Comparison of ENCODE assay signal across 16 mouse cellular contexts in genomic region chr3:100436756-100437155, GRCm38 (mm10). TPM values are rescaled to one million over a fixed set of nuclear protein-coding genes. Genes with fewer than 3 reads are reported as not detected.
A peak's percentile ranks its signal among the peaks of the same experiment; 100 is the strongest.
DNase-seq lines count a peak whose midpoint lies in the region; ATAC-seq and TF ChIP-seq lines count a peak whose summit lies in the region.
"Had no signal": no experiment of that assay in that cellular context is flagged by ENCODE, and none has a peak within 500 bp of the region (broad histone marks: within the 10 kb centered on the region; RNA-seq: fewer than 3 reads in every experiment).

No protein-coding gene starts in this region.

- no peaks in the 10 kb centered on the region for H3K27me3 ChIP-seq in CH12.LX (replicated peaks)
- H3K27me3 ChIP-seq in liver, embryonic 15.5 days: 0 out of 2 replicates have a peak, but pooled peaks cover 5% of the 10 kb centered on the region
- H3K27me3 ChIP-seq: intestine, embryonic 15.5 days; stomach, embryonic 15.5 days had no signal

- peak; percentile 51 for ATAC-seq in common myeloid progenitor, adult 5-6 weeks (replicated peaks; ENCODE audit: low read depth, poor library complexity, severe bottlenecking)
- ATAC-seq in liver, embryonic 15.5 days (ENCODE audit: insufficient read depth): no peak
- peak; percentile 55 for ATAC-seq in neutrophil, adult 5-6 weeks (ENCODE audit: extremely low read depth, insufficient number of reproducible peaks, low FRiP score, poor library complexity, severe bottlenecking)
- ATAC-seq: intestine, embryonic 15.5 days had no signal

- no peaks in the 10 kb centered on the region for H3K36me3 ChIP-seq in CH12.LX (replicated peaks in 1 of 2; ENCODE audit: control insufficient read depth in 1 of 2, insufficient read depth in 1 of 2, low read length in 1 of 2)
- H3K36me3 ChIP-seq in liver, embryonic 15.5 days (replicated peaks): no peaks in the 10 kb centered on the region
- H3K36me3 ChIP-seq: heart, embryonic 10.5 days; intestine, embryonic 15.5 days; stomach, embryonic 15.5 days had no signal

- no peak for TF ChIP-seq CTCF in CH12.LX (conservative IDR thresholded peaks at IDR 0.05 in 1 of 2, IDR thresholded peaks at IDR 0.05 in 1 of 2; ENCODE audit: low read depth in 2 of 2, low read length in 2 of 2)

- peaks cover 43 to 77% of the 10 kb centered on the region in 2 experiments for H3K4me1 ChIP-seq in CH12.LX (ENCODE audit: control insufficient read depth in 1 of 2, insufficient read depth in 2 of 2)
- peaks cover 56% of the 10 kb centered on the region for H3K4me1 ChIP-seq in liver, embryonic 15.5 days (replicated peaks)

- in situ Hi-C loops in CH12.LX (cut with MboI; ENCODE audit: low pct_ligation_motif_present, low pct_unique_long_range_greater_than_20kb, low sequenced_read_pairs): no loop called here

- no peak; the same call in none of the 2 replicates for TF ChIP-seq RAD21 in CH12.LX (IDR thresholded peaks at IDR 0.05; ENCODE audit: low read depth, low read length)

- peaks cover 2% of the 10 kb centered on the region for H3K9me3 ChIP-seq in CH12.LX (replicated peaks; ENCODE audit: low read length)
- H3K9me3 ChIP-seq in liver, embryonic 15.5 days (replicated peaks): no peaks in the 10 kb centered on the region
- H3K9me3 ChIP-seq: heart, embryonic 10.5 days; intestine, embryonic 15.5 days; stomach, embryonic 15.5 days had no signal

- dilution Hi-C loops in CH12.LX (cut with MboI; ENCODE audit: extremely low pct_ligation_motif_present, extremely low pct_unique_long_range_greater_than_20kb, low sequenced_read_pairs): no loop called here

- H3K79me2 ChIP-seq in CH12.LX (replicated peaks; ENCODE audit: control insufficient read depth, extremely low read depth, insufficient read depth, poor library complexity, severe bottlenecking): no peaks in the 10 kb centered on the region

- H3K9ac ChIP-seq in CH12.LX (ENCODE audit: insufficient read depth, low read depth): peak overlapping the region; percentile 44; the same call in 1 of the 2 replicates
- H3K9ac ChIP-seq in liver, embryonic 15.5 days: peak overlapping the region; percentile 33; the same call in 1 of the 2 replicates
- H3K9ac ChIP-seq: intestine, embryonic 15.5 days; stomach, embryonic 15.5 days had no signal

- H3K4me3 ChIP-seq in CH12.LX (replicated peaks in 1 of 3; ENCODE audit: low read depth in 2 of 3, low read length in 2 of 3, poor library complexity in 1 of 3): no peak overlapping the region
- no peak overlapping the region for H3K4me3 ChIP-seq in liver, embryonic 15.5 days (replicated peaks)
- H3K4me3 ChIP-seq: heart, embryonic 10.5 days; intestine, embryonic 15.5 days; stomach, embryonic 15.5 days had no signal

- TF ChIP-seq EP300 in CH12.LX (IDR thresholded peaks at IDR 0.05; ENCODE audit: low read length): peak; percentile 99

- peak overlapping the region; percentile 91 for H3K4me2 ChIP-seq in CH12.LX (ENCODE audit: insufficient read depth, low read depth, poor library complexity, severe bottlenecking)
- H3K4me2 ChIP-seq in liver, embryonic 15.5 days: no peak overlapping the region
- H3K4me2 ChIP-seq: intestine, embryonic 15.5 days; stomach, embryonic 15.5 days had no signal

- TF ChIP-seq POLR2A in CH12.LX (IDR thresholded peaks at IDR 0.05; ENCODE audit: low read depth, low read length): no peak

- 18% methylated on average over 7 of the region's 7 CpGs for WGBS in liver, embryonic 15.5 days (ENCODE audit: insufficient replicate concordance)

- peak overlapping the region; percentile 90 for H3K27ac ChIP-seq in CH12.LX (ENCODE audit: insufficient read depth, low read depth)
- peak overlapping the region; percentile 99 for H3K27ac ChIP-seq in liver, embryonic 15.5 days (replicated peaks)
- H3K27ac ChIP-seq: heart, embryonic 10.5 days; intestine, embryonic 15.5 days; macrophage; stomach, embryonic 15.5 days had no signal

- peak; percentile 98 for DNase-seq in CH12.LX (ENCODE audit: extremely low read depth)
- DNase-seq in right cerebral cortex, postnatal 36 days (ENCODE audit: low spot score in 2 of 2): no peak
- DNase-seq in lung, adult 18-20 months: no peak
- DNase-seq in kidney, postnatal 10 days: no peak
- DNase-seq in kidney, adult 9 months: no peak
- DNase-seq: cerebellum, adult 9-11 months; gastrocnemius, postnatal 14 days; kidney, postnatal 4 days; thymus, postnatal 25 days had no signal

TF ChIP-seq in CH12.LX, 34 proteins besides CTCF, POLR2A, EP300 and RAD21:
- TF ChIP-seq RCOR1 (conservative IDR thresholded peaks at IDR 0.05; ENCODE audit: low read depth, low read length) (peak; percentile 90; the same call in 1 of the 2 replicates), ZMIZ1 (IDR thresholded peaks at IDR 0.05; ENCODE audit: low read depth, low read length) (no peak), JUND (conservative IDR thresholded peaks at IDR 0.05; ENCODE audit: low read depth, low read length) (peak; percentile 85), CHD2 (IDR thresholded peaks at IDR 0.05; ENCODE audit: low read length) (peak; percentile 91), ZC3H11A (IDR thresholded peaks at IDR 0.05; ENCODE audit: low read depth, low read length) (no peak), GABPA (IDR thresholded peaks at IDR 0.05; ENCODE audit: insufficient replicate concordance, low read depth, low read length) (no peak), NRF1 (IDR thresholded peaks at IDR 0.05; ENCODE audit: low read depth, low read length) (no peak), NELFE (IDR thresholded peaks at IDR 0.05; ENCODE audit: low read depth, low read length) (no peak), ZKSCAN1 (IDR thresholded peaks at IDR 0.05; ENCODE audit: borderline replicate concordance, low read depth, low read length) (no peak), BHLHE40 (IDR thresholded peaks at IDR 0.05; ENCODE audit: low read depth, low read length) (peak; percentile 100), USF1 (IDR thresholded peaks at IDR 0.05; ENCODE audit: low read depth, low read length) (no peak), USF2 (conservative IDR thresholded peaks at IDR 0.05; ENCODE audit: low read depth, low read length) (no peak), E2F4 (IDR thresholded peaks at IDR 0.05; ENCODE audit: insufficient replicate concordance, low read depth, low read length) (no peak), MXI1 (IDR thresholded peaks at IDR 0.05; ENCODE audit: low read depth, low read length) (peak; percentile 54; the same call in 1 of the 2 replicates), MYC (IDR thresholded peaks at IDR 0.05; ENCODE audit: low read depth, low read length) (peak; percentile 79; the same call in 1 of the 2 replicates), MAZ (IDR thresholded peaks at IDR 0.05; ENCODE audit: low read depth, low read length) (peak; percentile 89), PAX5 (IDR thresholded peaks at IDR 0.05; ENCODE audit: low read length) (no peak), MEF2A (IDR thresholded peaks at IDR 0.05; ENCODE audit: borderline replicate concordance, low read depth, low read length) (peak; percentile 97), KAT2A (IDR thresholded peaks at IDR 0.05; ENCODE audit: insufficient replicate concordance, low read length) (0 out of 2 replicates have a peak, but pooled peaks have one; percentile 77), SIN3A (IDR thresholded peaks at IDR 0.05; ENCODE audit: low read length) (peak; percentile 92), ETS1 (conservative IDR thresholded peaks at IDR 0.05; ENCODE audit: low read depth, low read length) (peak; percentile 100), POLR2AphosphoS2 (IDR thresholded peaks at IDR 0.05; ENCODE audit: low read depth, low read length) (no peak), SMC3 (IDR thresholded peaks at IDR 0.05; ENCODE audit: low read depth, low read length) (peak; percentile 18), CHD1 (IDR thresholded peaks at IDR 0.05; ENCODE audit: low read depth, low read length) (no peak), IRF4 (IDR thresholded peaks at IDR 0.05; ENCODE audit: low read depth, low read length) (peak; percentile 99), ZNF384 (IDR thresholded peaks at IDR 0.05; ENCODE audit: low read depth, low read length) (no peak), HCFC1 (IDR thresholded peaks at IDR 0.05; ENCODE audit: low read depth, low read length) (no peak), ELF1 (IDR thresholded peaks at IDR 0.05; ENCODE audit: low read depth, low read length) (peak; percentile 51; the same call in 1 of the 2 replicates), TCF12 (IDR thresholded peaks at IDR 0.05; ENCODE audit: low read depth, low read length) (peak; percentile 96), TBP (conservative IDR thresholded peaks at IDR 0.05; ENCODE audit: low read depth, low read length) (0 out of 2 replicates have a peak, but pooled peaks have one; percentile 12), MAX (IDR thresholded peaks at IDR 0.05; ENCODE audit: low read length) (peak; percentile 83), UBTF (IDR thresholded peaks at IDR 0.05; ENCODE audit: low read depth, low read length) (no peak), JUN (IDR thresholded peaks at IDR 0.05; ENCODE audit: insufficient read depth, low read depth, low read length) (peak; percentile 84), MAFK (IDR thresholded peaks at IDR 0.05; ENCODE audit: insufficient replicate concordance, low read length) (peak; percentile 89)

RNA-seq across cellular contexts. Expression of gene Tent5c, which starts 52.4 kb away (rescaled TPM):
- total RNA-seq in CH12.LX (2012; rRNA removed): 12.3 and 18.6 TPM in 2 replicates
- total RNA-seq in CH12.LX (2014; rRNA removed): 9.5 and 10.6 TPM in 2 replicates
- polyA plus RNA-seq in CH12.LX (2012; ENCODE audit: insufficient read length, low read depth): 16.0 and 18.7 TPM in 2 replicates
- 2.9 and 4.2 TPM in 2 replicates for total RNA-seq in common myeloid progenitor, adult 5-6 weeks (2017)
- 94.2 and 107 TPM in 2 replicates for polyA plus RNA-seq in liver, embryonic 15.5 days (2015; fragmentation: Nextera tagmentation; extraction: Ambion mirVana)
- total RNA-seq in neutrophil, adult 5-6 weeks (2017): 107 and 110 TPM in 2 replicates
